Mouse (Mus musculus) c-Kit-negative CD71-positive TER-119-positive erythroid progenitor cells, embryonic 14.5 days (primary cell): ENCODE data around the gene Prf1.

Experiments used
- DNase-seq: peaks from one replicate; pipeline ENCODE4 v3.0.0-alpha.2; 2013; ENCODE audit warnings: low read depth, low spot score

Gene Prf1

DNA sequence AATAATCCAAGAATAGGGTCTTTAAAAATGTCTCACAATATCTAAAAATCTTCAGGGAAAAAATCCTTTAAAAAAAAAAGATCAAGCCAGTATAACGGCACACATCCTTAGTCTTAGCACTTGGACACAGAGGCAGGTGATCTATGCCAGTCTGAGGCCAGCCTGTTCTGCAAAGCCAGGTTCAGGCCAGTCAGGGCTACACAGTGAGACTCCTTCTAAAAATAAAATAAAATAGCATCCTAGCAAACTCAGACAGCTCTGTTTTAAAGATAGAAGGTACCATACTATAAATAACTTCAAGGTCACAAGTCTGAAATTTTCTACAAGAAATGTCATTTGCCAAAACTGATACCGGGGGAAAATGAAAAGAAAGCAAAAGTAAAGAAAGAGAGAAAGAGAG, 7.6 kb upstream of the Prf1 start:
- no peak for DNase-seq

DNA sequence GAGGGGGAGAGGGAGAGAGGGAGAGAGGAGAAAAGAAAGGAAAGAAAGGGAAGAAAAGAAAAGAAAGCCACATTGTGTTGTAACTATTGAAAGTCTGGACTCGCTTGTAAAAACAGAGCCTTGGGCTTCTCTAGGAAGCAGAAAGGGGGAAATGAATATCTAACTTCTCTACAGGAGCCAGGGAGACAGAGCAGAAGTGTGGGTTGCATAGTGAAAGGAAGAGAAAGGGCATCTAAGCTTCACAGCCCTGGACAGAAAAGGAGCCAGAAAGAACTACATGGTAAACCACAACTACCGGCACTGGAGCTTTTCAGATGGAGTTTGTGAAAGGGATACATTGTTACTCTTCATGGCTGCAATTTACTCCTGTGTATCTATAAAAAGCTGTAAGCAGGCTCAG, 7.2 kb upstream of the Prf1 start:
- no peak for DNase-seq

DNA sequence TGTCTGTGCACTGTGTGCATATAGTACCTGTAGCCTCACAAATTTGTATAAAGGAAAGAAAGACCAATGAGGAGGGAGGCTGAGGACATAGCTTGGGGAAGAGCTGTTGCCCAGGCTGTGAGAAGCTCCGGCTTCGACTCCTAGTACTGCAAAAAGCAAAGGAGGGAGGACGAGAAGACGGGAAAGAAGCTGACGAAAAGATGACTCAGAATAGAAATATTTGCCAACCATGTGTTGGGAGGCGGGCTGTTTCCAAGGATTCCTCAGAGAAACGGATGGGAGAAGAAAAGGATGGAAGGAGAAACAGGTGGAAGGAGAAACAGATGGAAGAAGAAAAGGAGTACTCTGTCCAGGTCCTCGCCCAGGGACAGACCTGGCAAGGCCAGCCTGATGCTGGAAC, 3.4 kb upstream of the Prf1 start:
- no peak for DNase-seq

DNA sequence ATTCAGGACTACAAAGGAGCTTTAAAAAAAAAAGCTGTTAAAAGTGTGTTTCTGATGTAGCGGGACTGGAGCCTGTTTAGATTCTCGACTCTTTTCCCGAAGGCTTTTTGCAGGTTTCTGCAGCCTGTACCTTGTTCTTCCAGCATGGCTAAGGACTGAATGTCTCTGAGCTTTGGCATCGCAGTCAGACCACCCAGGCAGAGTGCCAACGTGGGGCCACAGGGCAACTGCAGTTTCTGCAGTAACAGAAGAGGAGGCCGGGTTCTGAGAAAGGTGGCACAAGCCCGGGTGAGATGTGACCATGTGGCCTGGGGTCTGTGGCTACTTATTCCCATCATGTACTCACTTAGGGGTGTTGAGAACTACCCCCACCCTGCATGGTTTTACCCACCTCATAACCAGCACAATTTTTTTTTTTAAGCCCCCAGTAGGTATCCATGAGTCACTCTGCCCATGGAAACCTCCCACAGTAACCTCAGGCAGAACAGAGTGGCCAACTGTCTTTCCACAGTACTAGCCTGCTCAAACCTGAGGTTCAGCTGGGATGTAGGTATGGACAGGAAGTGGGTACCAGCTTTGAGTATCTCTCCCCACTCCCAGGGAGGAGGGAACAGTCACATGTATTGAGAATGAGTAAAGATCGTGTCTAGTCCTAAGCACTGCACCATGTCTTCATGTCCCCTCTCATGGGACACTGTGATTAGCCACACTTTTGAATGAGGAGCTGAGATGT, 754 bp upstream of the Prf1 start:
- no peak for DNase-seq

DNA sequence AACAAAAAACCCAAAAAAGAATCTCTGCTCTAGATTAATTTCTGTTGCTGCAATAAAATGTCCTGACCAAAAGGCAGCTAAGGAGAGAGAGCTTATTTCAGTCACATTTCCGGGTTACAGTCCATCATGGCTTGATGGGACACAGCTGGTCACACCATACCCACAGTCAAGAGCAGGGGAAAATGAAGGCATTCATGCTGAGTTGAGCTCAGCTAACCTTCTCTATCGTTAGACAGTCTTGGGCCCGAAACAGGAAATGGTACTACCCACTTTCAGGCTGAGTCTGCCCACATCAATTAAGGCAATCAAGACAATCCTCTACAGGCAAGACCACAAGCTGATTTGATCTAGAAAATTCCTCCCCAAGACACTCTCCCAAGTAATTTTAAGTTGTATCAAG, 3.4 kb downstream of the Prf1 start:
- no peak for DNase-seq

DNA sequence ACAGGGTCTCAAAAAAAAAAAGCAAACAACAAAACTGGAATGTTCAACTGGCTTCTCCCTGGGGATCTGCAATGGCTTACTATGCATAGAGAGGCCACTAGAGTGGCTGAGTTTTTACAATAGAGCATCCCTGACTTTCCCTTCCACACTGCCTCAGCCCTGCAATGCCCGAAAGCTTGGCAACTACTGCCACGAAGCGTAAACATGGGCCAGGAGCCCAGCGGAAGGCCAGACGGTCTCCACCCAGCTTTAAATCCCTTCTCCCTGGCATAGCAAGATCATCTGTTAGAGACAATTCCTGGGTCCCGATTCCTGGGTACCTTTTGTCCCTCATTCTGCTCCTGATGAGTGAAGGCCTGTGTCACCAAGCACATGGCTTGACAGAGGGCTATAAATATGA, 6.4 kb downstream of the Prf1 start:
- DNase-seq, result no peak

DNA sequence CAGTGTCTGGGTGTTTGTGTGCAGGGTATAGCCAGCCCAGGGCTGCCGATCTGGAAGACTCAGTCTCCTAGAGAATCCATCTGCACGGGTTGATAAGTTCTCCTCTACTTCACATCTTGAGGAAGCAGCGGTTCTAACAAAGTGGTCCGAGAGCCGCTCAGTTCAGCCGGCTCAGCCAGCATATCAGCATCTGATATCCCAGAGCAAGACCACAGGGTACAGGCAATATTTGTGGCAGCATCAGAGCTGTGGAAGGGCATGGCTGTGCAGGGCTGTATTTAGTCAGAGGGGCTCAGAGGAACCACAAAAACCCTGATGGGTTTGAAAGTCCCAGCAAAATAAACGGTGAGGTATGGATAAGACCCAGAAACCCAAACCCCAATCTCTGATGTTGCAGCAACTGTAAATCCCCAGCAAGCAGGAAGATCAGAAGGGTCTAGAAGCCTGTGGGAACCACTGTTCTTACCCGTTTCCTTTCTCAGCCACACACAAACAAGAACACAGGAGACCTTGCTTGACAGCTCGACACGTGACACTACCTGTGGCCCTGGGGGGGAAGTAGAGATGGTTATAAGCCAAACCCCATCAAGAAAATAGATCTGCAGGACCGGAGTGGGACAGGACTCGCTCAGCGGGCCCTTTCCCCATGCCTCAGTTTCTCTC, 8.4 kb downstream of the Prf1 start:
- no peak for DNase-seq

DNA sequence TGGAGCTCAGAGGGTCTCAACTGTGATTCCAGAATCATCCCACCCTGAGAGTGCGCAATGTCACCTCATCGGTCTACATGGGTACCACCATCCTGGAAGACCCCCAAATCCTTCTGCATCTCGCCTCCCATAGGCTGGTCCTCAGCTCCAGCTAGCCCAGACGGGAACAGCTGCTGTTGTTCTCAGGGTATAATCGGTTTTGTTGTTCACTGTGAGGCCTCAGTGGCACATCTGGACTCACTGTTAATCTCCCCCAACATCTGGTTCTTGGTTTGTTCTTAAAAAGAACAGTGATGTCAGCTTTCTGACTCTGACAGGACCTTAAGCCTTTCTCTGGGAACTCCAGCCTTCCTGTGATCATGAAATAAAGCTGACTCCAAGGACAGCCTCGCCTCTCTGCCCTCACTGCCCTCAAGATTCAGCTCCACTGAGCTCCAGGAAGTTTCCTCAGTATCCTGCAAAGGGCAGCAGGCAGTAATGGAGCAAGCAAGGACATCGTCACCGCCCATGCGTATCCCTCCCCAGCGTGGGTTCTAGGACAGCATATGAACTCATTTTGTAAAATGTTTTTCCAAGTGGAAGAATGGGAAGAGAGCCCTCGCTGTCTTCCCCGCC, 11.2 kb downstream of the Prf1 start:
- DNase-seq, result no peak

DNA sequence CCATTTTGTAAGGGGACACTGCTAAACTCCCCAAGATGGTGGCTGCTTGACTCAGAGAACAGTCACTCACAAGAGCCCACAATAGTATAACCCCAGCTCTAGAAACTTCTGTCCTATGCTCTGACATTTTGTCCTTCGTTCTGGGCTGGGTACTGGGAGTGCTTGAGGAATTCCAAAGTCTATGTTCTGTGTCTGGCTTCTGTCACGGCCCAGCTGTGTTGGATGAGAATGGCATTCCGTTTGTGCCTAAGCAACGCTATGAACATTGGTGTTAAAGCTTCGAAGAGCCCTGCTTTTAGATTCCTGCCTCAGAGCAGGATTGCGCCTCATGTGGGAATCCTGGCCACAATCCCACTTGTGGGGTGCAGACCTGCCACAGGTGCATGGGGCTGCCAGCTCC, 14.5 kb downstream of the Prf1 start:
- DNase-seq, result no peak

DNA sequence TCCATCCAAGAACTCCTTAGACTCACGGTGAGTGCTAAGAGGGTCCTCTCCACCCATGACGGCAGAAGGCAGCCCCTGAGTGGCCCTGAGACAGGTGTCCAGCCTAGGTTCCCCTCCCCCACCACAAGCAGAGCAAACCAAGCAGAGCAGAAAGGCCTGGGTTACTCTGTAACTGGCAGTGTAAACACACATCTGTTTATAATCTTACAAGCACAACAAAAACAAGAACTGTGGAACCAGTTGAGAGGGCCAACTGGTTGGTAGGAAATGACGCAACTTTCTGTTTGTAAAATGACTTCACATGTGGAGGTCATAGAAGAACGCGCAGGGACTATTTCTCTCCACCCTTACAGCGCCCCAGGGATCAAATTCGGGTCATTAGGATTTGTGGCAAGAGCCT, 15.1 kb downstream of the Prf1 start:
- no peak for DNase-seq

DNA sequence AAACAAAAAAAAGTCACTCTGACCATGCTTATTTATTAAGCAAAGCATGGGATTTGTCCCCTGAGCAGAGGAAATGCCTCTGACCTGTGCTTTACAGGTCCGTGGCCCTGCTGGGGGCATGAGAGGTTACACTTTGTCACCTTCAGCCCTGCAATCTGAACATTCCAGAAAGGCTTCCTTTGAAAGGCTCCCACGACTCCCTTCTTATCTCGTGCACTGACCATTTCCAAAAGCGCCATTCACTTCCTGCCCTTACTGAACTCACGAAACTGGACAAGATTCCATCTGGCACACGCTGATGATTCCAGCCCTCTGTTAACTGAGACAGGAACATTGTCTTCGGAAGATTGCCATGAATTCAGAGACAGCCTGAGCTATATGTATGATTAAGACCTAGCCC, 16.1 kb downstream of the Prf1 start:
- DNase-seq, result no peak

DNA sequence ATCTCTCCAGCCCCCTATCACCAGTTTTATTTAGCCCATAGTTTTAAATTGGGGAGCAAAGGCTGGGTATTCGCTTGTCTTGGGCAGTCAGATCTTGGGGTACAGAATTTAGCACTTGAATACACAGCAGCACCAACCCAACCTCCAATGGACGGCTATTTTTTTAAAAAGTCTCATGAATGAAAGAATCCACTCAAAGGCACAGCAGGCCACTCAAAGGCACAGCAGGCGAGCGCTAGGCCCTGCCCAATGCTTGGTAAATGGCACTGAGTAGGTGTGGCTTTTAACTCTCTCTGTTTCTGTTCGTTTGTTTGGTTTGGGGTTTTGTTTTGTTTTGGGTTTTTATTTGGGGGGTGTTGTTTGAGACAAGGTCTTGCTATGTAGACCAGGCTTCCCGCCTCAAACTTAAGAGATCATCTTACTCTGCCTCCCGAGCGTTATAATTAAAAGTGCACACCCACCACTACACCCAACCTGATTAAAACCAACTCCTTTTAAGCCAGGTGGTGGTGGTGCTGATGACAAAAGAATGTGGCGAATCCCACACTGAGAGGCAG, 17.8 kb downstream of the Prf1 start:
- no peak for DNase-seq

DNA sequence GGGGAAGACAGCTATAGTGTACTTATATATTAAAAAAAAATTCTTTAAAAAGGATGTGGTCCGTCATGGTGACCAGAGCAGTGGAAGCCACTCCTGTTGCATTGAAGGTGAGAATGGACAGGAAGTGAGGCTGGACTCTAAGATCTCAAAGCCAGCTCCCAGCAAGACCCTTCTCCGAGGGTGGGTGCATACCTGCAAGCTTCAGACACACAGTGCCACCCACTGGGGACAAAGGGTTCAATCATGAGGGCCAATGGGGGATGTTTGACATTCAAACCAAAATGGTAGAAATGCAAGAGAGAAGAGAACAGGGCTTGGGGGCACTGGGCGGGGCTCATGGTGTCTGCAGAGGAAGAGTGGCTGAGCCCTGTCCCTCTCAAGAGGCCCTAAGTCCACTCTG, 20.9 kb downstream of the Prf1 start:
- no peak for DNase-seq

DNA sequence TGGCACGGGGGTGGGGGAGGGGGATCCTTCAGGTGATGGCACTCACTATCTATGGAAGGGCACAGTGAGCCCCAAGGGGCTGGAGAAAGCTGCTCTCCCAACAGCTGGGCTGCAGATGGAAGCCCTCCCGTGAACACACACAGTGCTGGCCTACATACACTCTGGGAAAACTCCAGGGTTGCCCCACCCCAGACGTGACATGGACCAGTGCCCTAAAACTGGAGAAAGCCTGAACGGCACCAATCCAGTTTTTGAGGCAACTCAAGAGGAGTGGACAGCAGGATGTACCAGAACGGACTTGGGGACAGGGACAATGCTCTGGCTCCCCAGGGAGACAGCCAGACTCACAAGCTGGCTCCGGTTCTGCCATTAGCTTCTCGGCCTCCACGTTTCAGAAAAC, 27.1 kb downstream of the Prf1 start:
- DNase-seq, result no peak

DNA sequence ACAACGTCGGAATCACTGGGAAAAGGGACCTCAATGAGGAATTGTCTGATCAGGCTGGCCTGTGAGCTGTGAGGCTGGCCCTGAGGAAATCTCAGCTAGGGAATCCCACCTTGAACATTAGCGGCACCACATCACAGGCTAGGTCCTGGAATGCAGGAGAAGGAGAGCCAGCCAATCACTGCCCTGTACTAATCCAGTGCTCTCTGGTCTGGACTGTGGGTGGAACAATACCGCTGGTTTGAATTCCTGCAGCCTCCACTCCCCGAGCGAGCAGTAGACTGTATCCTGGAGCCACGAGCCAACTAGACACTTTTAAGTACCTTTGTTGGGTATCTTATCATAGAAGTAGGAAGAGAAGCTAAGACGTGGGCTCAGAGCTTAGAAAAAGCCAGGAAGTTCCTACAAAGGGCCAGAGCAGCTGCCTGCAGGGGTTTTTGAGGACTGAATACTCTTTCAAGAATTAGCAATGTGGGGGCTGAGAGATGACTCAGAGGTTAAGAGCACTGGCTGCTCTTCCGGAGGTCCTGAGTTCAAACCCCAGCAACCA, 28.2 kb downstream of the Prf1 start:
- DNase-seq, result no peak

DNA sequence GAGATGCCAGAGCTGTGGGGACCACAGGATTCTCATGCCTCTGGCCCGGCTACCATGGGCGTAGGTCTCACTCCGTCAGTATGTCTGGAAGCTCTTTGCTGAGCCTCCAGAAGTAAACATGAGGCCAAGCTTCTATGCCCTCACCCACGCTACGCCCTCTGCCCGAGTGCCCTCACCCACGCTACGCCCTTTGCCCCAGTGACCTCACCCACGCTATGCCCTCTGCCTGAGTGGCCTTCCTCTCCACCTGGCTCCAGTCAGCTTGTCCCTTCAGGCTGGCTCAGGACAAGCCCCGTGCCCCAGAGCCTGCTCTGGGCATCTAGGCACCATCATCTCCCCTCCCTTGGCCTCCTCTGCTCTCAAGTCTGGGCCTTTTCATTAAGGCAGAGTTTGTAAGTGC, 29.9 kb downstream of the Prf1 start:
- no peak for DNase-seq

DNA sequence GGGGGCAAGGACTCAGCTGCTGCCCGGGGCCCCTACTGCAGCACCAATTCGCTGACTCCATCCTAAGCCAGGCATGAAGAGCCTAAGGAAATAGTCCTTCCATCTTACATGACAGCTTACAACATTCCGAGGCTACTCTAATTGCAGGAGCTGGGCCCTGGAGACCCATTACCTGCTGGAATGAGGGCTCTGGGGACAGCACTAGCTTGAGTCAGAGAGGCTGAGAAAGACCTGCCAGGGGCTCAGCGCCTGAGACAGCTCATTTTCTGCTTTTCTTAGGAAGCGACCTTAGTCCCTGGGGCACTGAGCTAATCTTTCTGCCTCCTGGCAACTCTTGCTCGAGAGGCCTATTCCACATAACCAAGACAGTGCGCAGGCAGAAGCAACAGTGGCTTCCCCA, 31.3 kb downstream of the Prf1 start:
- no peak for DNase-seq

DNA sequence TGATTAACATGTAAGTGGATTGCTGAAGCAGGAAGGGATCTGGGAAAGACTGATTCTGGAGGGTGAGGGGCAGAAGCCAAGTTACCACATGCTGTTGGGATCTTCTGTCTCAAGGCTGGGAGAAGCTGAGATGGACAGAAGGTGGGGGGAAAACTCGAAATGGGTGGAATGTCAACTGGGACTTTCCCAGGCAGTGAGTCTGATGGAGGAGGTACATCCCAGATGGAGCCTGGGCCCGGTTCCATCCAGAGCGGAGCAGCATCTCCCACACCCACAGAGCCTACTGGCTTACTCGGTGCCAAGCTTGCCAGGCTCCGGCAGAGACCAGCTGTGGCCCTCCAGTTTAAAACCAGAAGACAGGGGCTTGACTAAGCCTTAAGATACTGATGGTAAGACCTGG, 33.4 kb downstream of the Prf1 start:
- no peak for DNase-seq

DNA sequence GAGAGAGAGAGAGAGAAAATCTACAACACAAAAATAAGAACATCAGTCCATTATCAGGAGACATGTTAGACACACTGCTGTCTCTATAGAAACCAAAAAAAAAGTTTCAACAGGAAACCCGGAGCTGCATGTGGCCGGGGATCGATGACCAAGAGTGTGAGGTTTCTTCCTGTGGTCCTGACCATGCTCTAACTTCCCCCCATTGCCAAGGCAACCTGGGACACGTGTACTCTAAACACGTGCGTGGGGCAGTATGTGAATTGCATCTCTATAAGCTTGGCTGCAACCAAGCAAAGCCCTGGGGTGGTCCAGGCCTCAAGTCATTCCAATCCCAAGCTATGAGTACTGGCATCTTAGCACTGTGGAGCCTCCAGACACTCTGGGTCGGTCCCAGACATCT, 36.9 kb downstream of the Prf1 start:
- DNase-seq, result no peak

DNA sequence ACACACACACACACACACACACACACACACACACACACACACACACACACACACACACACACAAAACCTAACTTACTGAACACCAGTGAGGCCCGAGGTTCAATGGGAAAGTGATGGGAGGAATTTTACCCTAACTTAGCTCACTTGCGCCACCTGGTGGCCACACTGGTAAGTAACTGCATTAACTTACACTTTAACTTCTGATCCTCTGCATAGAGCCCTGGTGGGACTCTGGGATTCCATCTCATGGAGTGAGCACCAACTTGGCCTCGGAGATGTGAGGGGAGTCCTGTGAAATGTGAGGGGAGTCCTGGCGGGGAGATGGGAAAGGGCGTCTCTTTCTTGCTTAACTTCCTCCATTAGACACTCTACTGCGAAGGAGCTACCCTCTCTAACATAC, 38.5 kb downstream of the Prf1 start:
- DNase-seq, result peak; percentile 58

DNA sequence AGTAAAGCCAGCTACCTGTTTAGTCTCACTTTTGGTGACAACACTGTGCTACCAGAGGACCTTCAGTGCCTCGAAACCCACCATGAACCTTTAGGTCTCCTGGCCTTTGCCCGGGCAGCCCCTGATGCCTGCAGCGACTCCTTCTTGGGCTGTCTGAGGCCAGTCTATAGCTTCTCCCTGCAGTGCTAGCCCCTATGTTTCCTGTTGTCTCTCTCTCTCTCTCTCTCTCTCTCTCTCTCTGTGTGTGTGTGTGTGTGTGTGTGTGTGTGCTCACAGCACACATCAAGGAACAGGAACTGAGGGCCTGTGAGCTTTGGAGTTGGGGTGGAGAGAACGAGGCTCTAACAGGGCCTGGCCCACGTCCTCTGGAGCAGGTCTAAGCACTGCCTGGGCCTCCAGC, 39.0 kb downstream of the Prf1 start:
- DNase-seq, result no peak

DNA sequence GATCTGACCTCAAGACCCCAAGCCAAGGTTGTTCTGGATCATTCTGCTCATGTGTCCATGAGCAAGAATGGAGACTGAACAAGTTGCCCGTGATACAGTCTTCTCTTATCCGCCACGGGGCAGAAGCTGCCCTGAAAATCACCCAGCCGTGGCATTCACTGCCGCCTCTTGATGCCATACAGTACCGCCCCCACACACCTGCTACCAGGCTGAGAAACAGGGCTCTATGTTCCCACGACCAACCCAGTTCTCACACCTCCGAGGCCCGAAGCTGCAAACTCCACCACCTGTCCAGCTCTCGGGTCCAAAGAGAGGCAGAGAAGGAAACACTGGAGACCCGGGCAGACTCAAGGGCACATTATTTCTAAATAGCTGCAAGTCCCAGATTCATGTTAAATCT, 40.0 kb downstream of the Prf1 start:
- no peak for DNase-seq

DNA sequence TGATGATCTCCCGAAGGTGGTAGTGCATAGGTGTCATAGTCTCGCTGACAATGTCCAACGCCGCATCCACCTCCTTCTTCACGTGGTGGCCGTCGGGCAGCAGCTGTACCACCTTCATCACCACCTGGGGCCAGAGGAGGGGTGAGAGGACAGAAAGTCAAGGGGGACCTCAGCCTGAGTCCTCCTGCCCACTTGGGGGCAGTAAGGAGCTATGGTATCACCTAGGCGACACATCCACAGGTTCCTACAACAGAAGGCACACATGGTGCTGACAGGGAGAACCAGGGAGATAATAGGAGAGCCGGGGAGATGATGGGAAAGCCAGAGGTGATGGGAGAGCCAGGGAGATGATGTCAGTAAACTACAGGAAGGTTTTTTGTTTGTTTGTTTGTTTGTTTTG, 41.6 kb downstream of the Prf1 start:
- DNase-seq, result no peak
